Mouse (Mus musculus) midbrain, embryonic 14.5 days (tissue): ENCODE data around the gene Zfp882. TPM values are rescaled to one million over a fixed set of nuclear protein-coding genes. Genes with fewer than 3 reads are reported as not detected.
"Not testable (repeated sequence)": the region's sequence is repeated elsewhere in the genome, so short reads cannot be mapped to it uniquely, and the experiment has no call there.

Experiments used
- ATAC-seq: fragments of 200-750 bp; cut with Nextera tagmentation; 2 replicates; pipeline ENCODE4 v1.8.0; 2017; ENCODE audit warnings: moderate number of reproducible peaks, moderate library complexity; ENCODE audit not compliant: low FRiP score, low TSS enrichment
- DNase-seq: peaks from one replicate; pipeline ENCODE4 v3.0.0-alpha.2; 2015
- H3K27ac ChIP-seq: fragments of 300-500 bp; sonication (generic); replicated peaks from 2 replicates; pipeline ENCODE4 v1.5.1; 2014; ENCODE audit warnings: mild to moderate bottlenecking, low read depth, low read length, moderate library complexity
- H3K27me3 ChIP-seq: fragments of 300-500 bp; sonication (generic); 2 replicates; pipeline ENCODE4 v1.6.1; 2014; ENCODE audit warnings: low read length, control low read depth, mixed read lengths; ENCODE audit not compliant: control insufficient read depth, insufficient read depth
- H3K36me3 ChIP-seq: fragments of 300-500 bp; sonication (generic); 2 replicates; pipeline ENCODE4 v1.6.1; 2014; ENCODE audit warnings: low read length, control low read depth; ENCODE audit not compliant: control insufficient read depth, insufficient read depth
- H3K4me1 ChIP-seq: fragments of 300-500 bp; sonication (generic); 2 replicates; pipeline ENCODE4 v1.6.1; 2014; ENCODE audit warnings: mild to moderate bottlenecking, antibody characterized with exemption, low read length, control low read depth; ENCODE audit not compliant: control insufficient read depth, insufficient read depth
- H3K4me2 ChIP-seq: fragments of 300-500 bp; sonication (generic); 2 replicates; pipeline ENCODE4 v1.6.1; 2014; ENCODE audit warnings: mild to moderate bottlenecking, low read length, moderate library complexity
- H3K4me3 ChIP-seq: fragments of 300-500 bp; sonication (generic); replicated peaks from 2 replicates; pipeline ENCODE4 v1.5.1; 2014; ENCODE audit warnings: low read depth, low read length
- H3K9ac ChIP-seq: fragments of 300-500 bp; sonication (generic); replicated peaks from 2 replicates; pipeline ENCODE4 v1.6.1; 2014; ENCODE audit warnings: mild to moderate bottlenecking, low read length, moderate library complexity
- H3K9me3 ChIP-seq: fragments of 300-500 bp; sonication (generic); 2 replicates; pipeline ENCODE4 v1.6.1; 2016; ENCODE audit warnings: low read length, control low read depth, mixed read lengths; ENCODE audit not compliant: control insufficient read depth
- WGBS: fragments of 180-500 bp; shearing (Covaris S2); extraction: QIAGEN DNeasy Blood & Tissue Kit; methylation state at CpG from one replicate; pipeline ENCODE4 v1.1.7; 2014; 5-methylcytosine and 5-hydroxymethylcytosine counted together
- polyA plus RNA-seq: library from polyadenylated mRNA; unstranded; fragments of >200 nt; fragmentation: Nextera tagmentation; extraction: Ambion mirVana; gene quantifications from 2 replicates; pipeline ENCODE4 v1.2.1, GENCODE M21; 2014

Gene Zfp882
- polyA plus RNA-seq, 1 experiment from 2014 or later, result 19.4 TPM

DNA sequence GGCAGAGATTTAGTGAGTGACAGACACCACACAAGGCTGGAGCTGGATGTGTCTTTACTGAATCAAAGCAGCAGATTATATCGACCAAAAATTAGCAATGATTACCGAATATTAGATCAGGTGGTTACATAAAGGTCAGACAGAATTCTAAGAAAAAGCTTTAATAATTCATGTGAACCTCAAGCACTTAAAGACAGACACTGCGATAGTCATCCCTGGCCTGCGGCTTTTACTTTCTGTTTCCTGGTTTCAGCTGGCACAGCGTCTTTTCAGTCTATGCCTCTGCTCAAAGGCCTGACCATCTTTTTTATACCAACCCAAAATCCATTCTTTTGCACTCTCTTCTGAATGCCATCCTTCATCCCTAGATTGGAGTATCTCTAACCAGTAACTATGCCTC, 40.2 kb downstream of the Zfp882 start:
- H3K4me3 ChIP-seq, result no peak overlapping the region
- H3K36me3 ChIP-seq, result no peaks in the 10 kb centered on the region
- H3K9ac ChIP-seq, result no peak overlapping the region
- peaks cover 19% of the 10 kb centered on the region for H3K4me1 ChIP-seq
- no peak for DNase-seq
- no peak for ATAC-seq
- 91% methylated on average over 5 of the region's 5 CpGs for WGBS
- no peak overlapping the region for H3K4me2 ChIP-seq
- H3K9me3 ChIP-seq, result no peaks in the 10 kb centered on the region
- H3K27me3 ChIP-seq, result no peaks in the 10 kb centered on the region
- no peak overlapping the region for H3K27ac ChIP-seq

DNA sequence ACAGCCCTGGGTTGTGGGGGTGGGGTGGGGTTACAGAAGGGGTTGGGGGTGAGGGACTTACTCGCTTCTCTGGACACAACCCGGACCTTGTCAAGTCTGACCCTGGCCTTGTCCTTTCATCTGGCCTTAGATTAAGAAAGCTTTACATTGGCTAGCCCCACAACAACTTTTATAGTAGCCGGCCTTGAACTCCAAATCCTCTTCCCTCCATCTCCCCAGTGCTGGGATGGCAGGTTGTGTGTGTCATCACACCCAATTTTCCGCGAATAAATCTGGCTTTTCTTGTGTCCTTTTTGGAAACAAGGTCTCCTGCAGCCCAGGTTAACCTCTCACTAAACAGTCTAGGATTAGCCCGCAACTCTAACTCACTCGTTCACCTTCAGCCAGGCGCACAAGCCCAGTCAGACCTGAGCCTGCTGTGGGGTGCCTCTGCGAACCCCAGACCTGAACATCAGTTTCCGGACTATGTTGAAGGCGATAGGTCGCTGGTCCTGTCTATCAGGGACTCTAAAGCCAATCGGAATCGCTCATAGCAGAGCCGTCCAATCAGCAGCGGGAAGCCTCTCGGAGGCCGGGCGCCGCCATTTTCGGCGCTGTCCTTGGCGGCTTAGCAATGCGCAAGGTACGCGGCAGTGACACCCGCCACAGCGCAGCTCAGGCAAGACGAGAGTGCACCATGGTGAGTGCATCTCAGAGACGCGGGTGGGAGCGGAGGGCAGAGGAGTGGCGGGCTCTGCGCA, 42.2 kb downstream of the Zfp882 start, which contains the start of gene Zfp961:
Zfp961 (plus strand) TSS at position 557 of the 740 bp plus-strand sequence.
- Histone ChIP-seq H3K36me3 (no peaks in the 10 kb centered on the region), H3K9me3 (peaks cover 15% of the 10 kb centered on the region), H3K4me3 (peak within 1 kb of the TSS; percentile 74), H3K4me2 (peak within 1 kb of the TSS; percentile 70), H3K27me3 (no peaks in the 10 kb centered on the region), H3K27ac (peak within 1 kb of the TSS; percentile 86), H3K4me1 (peaks cover 19% of the 10 kb centered on the region), H3K9ac (peak within 1 kb of the TSS; percentile 70)
- ATAC-seq (peak; percentile 100), DNase-seq (peak; percentile 99)
- 3% methylated on average over 34 of the region's 34 CpGs for WGBS

GRCm38 (mm10) chr8:71951436-71952161, 43.2 kb downstream of the Zfp882 start:
- WGBS, result 43% methylated on average over 14 of the region's 14 CpGs
- H3K9ac ChIP-seq, result peak overlapping the region; percentile 70
- H3K27me3 ChIP-seq, result no peaks in the 10 kb centered on the region
- ATAC-seq (no peak), DNase-seq (peak; percentile 31)
- H3K4me2 ChIP-seq, result peak overlapping the region; percentile 70
- no peaks in the 10 kb centered on the region for H3K36me3 ChIP-seq
- H3K27ac ChIP-seq, result 0 out of 2 replicates have a peak overlapping the region, but pooled peaks have one; percentile 86
- H3K4me3 ChIP-seq, result peak overlapping the region; percentile 74
- H3K9me3 ChIP-seq, result peaks cover 20% of the 10 kb centered on the region
- peaks cover 19% of the 10 kb centered on the region for H3K4me1 ChIP-seq

DNA sequence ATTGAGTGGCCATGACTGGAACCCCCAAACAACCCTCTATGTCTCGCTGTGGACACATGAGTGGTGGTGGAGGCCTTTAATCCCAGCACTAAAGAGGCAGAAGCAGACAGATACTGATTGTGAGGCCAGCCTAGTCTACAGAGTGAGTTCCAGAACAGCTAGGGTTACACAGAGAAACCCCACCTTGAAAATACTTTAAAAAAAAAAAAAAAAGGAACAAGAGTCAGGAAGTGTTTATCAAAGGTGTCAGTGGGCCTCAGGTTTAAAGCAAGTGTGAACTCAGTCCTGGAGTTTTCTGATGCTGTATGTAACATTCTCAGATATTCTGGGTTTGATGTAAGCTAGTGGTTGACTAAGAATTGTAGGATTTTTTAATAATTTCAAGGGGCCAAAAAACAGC, 44.1 kb downstream of the Zfp882 start:
- H3K4me3 ChIP-seq, result no peak overlapping the region
- ATAC-seq, result no peak
- H3K27ac ChIP-seq, result no peak overlapping the region
- no peak for DNase-seq
- no peak overlapping the region for H3K9ac ChIP-seq
- no peaks in the 10 kb centered on the region for H3K36me3 ChIP-seq
- H3K27me3 ChIP-seq, result no peaks in the 10 kb centered on the region
- peaks cover 22% of the 10 kb centered on the region for H3K9me3 ChIP-seq
- H3K4me2 ChIP-seq, result peak overlapping the region; percentile 70; the same call in 1 of the 2 replicates
- peaks cover 19% of the 10 kb centered on the region for H3K4me1 ChIP-seq
- WGBS, result 100% methylated on average over 1 of the region's 1 CpGs

GRCm38 (mm10) chr8:71952961-71953700, 44.7 kb downstream of the Zfp882 start:
- H3K4me2 ChIP-seq, H3K4me3 ChIP-seq, H3K9ac ChIP-seq, ATAC-seq, H3K36me3 ChIP-seq, H3K27ac ChIP-seq, DNase-seq, H3K27me3 ChIP-seq: not testable (repeated sequence)
- 95% methylated on average over 16 of the region's 16 CpGs for WGBS
- H3K4me1 ChIP-seq, result peaks cover 19% of the 10 kb centered on the region
- H3K9me3 ChIP-seq, result peaks cover 22% of the 10 kb centered on the region

DNA sequence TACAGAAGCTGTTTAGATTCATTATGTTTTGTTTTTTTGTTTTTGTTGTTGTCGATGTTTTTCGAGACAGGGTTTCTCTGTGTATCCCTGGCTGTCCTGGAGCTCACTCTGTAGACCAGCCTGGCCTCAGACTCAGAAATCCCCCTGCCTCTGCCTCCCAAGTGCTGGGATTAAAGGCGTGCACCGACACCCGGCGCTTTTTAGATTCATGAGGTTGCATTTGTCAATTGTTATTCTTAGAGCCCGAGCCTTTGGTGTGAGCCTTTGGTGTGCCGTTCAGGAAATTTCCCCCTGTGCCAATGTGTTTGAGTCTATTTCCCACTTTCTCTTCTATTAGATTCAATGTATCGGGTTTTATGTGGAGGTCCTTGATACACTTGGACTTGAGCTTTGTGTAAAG, 46.3 kb downstream of the Zfp882 start:
- peaks cover 22% of the 10 kb centered on the region for H3K9me3 ChIP-seq
- peaks cover 19% of the 10 kb centered on the region for H3K4me1 ChIP-seq
- 97% methylated on average over 9 of the region's 9 CpGs for WGBS
- no peaks in the 10 kb centered on the region for H3K36me3 ChIP-seq
- no peak for ATAC-seq
- H3K9ac ChIP-seq, result no peak overlapping the region
- no peak overlapping the region for H3K27ac ChIP-seq
- H3K4me2 ChIP-seq, result no peak overlapping the region
- DNase-seq, result no peak
- no peak overlapping the region for H3K4me3 ChIP-seq
- H3K27me3 ChIP-seq, result no peaks in the 10 kb centered on the region

DNA sequence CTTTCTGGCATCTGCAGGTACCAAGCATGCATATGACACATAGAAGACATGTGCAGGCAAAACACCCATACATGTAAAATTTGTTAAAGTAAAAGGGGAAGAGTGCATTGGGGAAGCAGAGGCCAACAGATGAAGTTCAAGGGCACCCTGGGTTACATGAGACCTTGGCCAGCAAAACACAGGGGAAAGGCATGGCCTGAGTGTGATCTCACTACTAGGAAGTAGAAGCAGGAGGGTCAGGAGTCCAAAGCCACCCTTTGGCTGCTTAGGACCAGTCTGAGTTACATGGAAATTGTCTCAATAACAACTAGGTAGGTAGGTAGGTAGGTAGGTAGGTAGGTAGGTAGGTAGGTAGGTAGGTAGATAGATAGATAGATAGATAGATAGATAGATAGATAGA, 52.1 kb downstream of the Zfp882 start:
- H3K4me2 ChIP-seq, result no peak overlapping the region
- no peak overlapping the region for H3K9ac ChIP-seq
- H3K4me1 ChIP-seq, result no peaks in the 10 kb centered on the region
- no peaks in the 10 kb centered on the region for H3K36me3 ChIP-seq
- H3K9me3 ChIP-seq, result peaks cover 9% of the 10 kb centered on the region
- H3K27ac ChIP-seq, result no peak overlapping the region
- DNase-seq (no peak), ATAC-seq (no peak)
- H3K4me3 ChIP-seq, result no peak overlapping the region
- H3K27me3 ChIP-seq, result no peaks in the 10 kb centered on the region

- WGBS, result 97% methylated on average over 5 of the region's 5 CpGs
- Histone ChIP-seq H3K4me2 (no peak overlapping the region), H3K4me3 (no peak overlapping the region), H3K9me3 (peaks cover 4% of the 10 kb centered on the region; the same call in 1 of the 2 replicates), H3K9ac (no peak overlapping the region), H3K36me3 (peaks cover 12% of the 10 kb centered on the region), H3K27me3 (no peaks in the 10 kb centered on the region), H3K27ac (no peak overlapping the region), H3K4me1 (no peaks in the 10 kb centered on the region)
- ATAC-seq (no peak), DNase-seq (no peak)
Measured at GRCm38 (mm10) chr8:71961796-71962195, 53.4 kb downstream of the Zfp882 start.
